Mouse (Mus musculus) thymus, adult 2 months (tissue): ENCODE measurements at regions not wholly inside any gene's neighbourhood (a gene's known extent, or its start where the extent isn't known, plus 50 kb on each side); places are given as distances from the start of the nearest gene placed in this dataset.

ENCODE experiments used
- CTCF ChIP-seq: fragments of 200-500 bp; IDR thresholded peaks from 2 replicates; pipeline ENCODE4 v1.5.1; 2012; ENCODE audit warnings: mild to moderate bottlenecking, control low read depth, low read length, moderate library complexity, borderline replicate concordance; ENCODE audit not compliant: control insufficient read depth, poor library complexity, insufficient read depth; ENCODE audit errors: extremely low read depth
- POLR2A ChIP-seq: fragments of 200-500 bp; IDR thresholded peaks from 2 replicates; pipeline ENCODE4 v1.6.1; 2012; ENCODE audit warnings: mild to moderate bottlenecking, low read length, control low read depth, moderate library complexity; ENCODE audit not compliant: control insufficient read depth, poor library complexity, insufficient read depth; ENCODE audit errors: extremely low read depth

DNA sequence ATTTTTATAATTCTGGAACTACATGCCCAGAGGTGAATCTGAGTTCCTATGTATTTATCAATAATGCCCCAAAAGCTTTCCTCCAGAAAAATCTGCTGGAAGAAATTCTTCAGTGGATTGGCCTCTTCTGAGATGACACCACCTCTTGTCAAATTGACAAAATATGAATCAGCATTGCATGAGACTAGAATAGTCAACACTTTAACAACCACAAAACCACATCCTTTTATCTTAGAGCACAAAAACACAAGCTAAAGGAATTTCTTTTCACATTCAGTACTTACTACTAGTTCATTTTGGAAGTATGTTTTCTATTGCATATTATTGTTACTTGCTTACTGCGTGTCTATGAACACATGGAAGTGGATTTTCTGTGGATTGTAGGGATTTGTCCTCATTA lies 1377.9 kb upstream of the Sel1l start:
- TF ChIP-seq CTCF (no peak), POLR2A (no peak)
